Mouse (Mus musculus) brain, adult 2 months (tissue): ENCODE data around the gene Pabpc1l.

Source experiments
- DNase-seq: peaks from one replicate; pipeline ENCODE4 v3.0.0; 2011; ENCODE audit warnings: low read depth, low spot score

Gene Pabpc1l

GRCm38 (mm10) chr2:164025150-164025549 is at the start of gene Pabpc1l:
Gene Pabpc1l, plus strand, starts transcription at chr2:164025450.
- no peak for DNase-seq

GRCm38 (mm10) chr2:163976448-163976847 is 48.8 kb upstream of the Pabpc1l start:
- DNase-seq: no peak

- no peak for DNase-seq
Observed at GRCm38 (mm10) chr2:163987233-163987632, 38.0 kb upstream of the Pabpc1l start.

- DNase-seq: no peak
Observed at GRCm38 (mm10) chr2:163992871-163993270, 32.4 kb upstream of the Pabpc1l start.

- DNase-seq: no peak
Observed at GRCm38 (mm10) chr2:163994654-163994976, 30.6 kb upstream of the Pabpc1l start, which contains the start of gene Ywhab. Gene Ywhab, plus strand, starts transcription at chr2:163994960.

- peak; percentile 99 for DNase-seq
Observed at GRCm38 (mm10) chr2:163994977-163995862, 30.0 kb upstream of the Pabpc1l start.

GRCm38 (mm10) chr2:163996275-163996674 is 29.0 kb upstream of the Pabpc1l start:
- DNase-seq: peak; percentile 36

- DNase-seq: no peak
Observed at GRCm38 (mm10) chr2:163996899-163997298, 28.4 kb upstream of the Pabpc1l start.

GRCm38 (mm10) chr2:163998981-163999380 is 26.3 kb upstream of the Pabpc1l start:
- no peak for DNase-seq

- DNase-seq: peak; percentile 89
Observed at GRCm38 (mm10) chr2:164002637-164003036, 22.6 kb upstream of the Pabpc1l start.

GRCm38 (mm10) chr2:164004503-164004902 is 20.7 kb upstream of the Pabpc1l start:
- no peak for DNase-seq

- no peak for DNase-seq
Observed at GRCm38 (mm10) chr2:164006932-164007331, 18.3 kb upstream of the Pabpc1l start.

GRCm38 (mm10) chr2:164007547-164007946 is 17.7 kb upstream of the Pabpc1l start:
- DNase-seq: no peak

- peak; percentile 59 for DNase-seq
Observed at GRCm38 (mm10) chr2:164007987-164008545, 17.2 kb upstream of the Pabpc1l start.

- peak; percentile 67 for DNase-seq
Observed at GRCm38 (mm10) chr2:164009227-164009626, 16.0 kb upstream of the Pabpc1l start.

GRCm38 (mm10) chr2:164010496-164010895 is 14.8 kb upstream of the Pabpc1l start:
- no peak for DNase-seq

- no peak for DNase-seq
Observed at GRCm38 (mm10) chr2:164010944-164011343, 14.3 kb upstream of the Pabpc1l start.

GRCm38 (mm10) chr2:164015304-164015703 is 9.9 kb upstream of the Pabpc1l start:
- DNase-seq: no peak

- DNase-seq: peak; percentile 44
Observed at GRCm38 (mm10) chr2:164018910-164019309, 6.3 kb upstream of the Pabpc1l start.

- DNase-seq: no peak
Observed at GRCm38 (mm10) chr2:164019943-164020342, 5.3 kb upstream of the Pabpc1l start.

GRCm38 (mm10) chr2:164022104-164022503 is 3.1 kb upstream of the Pabpc1l start:
- no peak for DNase-seq

GRCm38 (mm10) chr2:164031147-164031546 is 5.9 kb downstream of the Pabpc1l start:
- no peak for DNase-seq

GRCm38 (mm10) chr2:164032973-164033372 is 7.7 kb downstream of the Pabpc1l start:
- no peak for DNase-seq
